11 mouse cellular contexts compared by ENCODE assay signal in the genomic region with DNA sequence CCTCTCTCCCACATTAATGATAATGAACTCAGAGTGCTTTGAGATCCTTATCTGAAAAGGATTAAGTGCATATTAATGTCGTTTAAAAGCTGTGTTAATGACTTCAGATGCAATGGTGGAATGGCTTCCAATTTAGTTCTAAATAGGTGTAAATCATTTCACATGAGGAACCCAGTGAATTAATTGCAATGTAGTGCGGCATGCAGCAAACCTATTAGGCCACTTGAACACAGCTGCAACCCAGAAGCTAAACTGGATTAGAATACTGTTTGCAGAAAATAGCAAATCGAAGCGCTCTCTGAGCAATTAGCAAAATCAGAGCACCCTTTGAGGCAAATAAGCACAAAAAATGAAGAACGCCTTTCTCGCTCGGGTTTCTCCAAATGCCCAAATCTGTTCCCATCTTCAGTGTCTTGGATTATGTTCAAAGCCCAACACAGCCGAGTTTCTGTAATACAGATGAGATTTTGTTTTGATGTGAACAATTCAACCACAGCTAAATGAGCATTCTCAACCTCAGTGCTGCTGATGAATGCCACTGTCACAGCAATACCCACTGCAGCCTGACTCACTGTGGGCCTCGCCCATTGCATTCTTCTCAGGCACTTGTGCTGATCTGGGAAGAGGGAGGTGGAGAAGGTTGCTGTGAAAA.
DNase-seq lines count a peak whose midpoint lies in the region; ATAC-seq and TF ChIP-seq lines count a peak whose summit lies in the region.
"Had no signal": no experiment of that assay in that cellular context is flagged by ENCODE, and none has a peak within 500 bp of the region (broad histone marks: within the 10 kb centered on the region; RNA-seq: fewer than 3 reads in every experiment).

No protein-coding gene starts in this region.

- no peaks in the 10 kb centered on the region for H3K4me1 ChIP-seq in forebrain, postnatal 0 days (ENCODE audit: insufficient read depth)
- peaks cover 5% of the 10 kb centered on the region for H3K4me1 ChIP-seq in midbrain, embryonic 14.5 days (ENCODE audit: control insufficient read depth, insufficient read depth, low read length)
- H3K4me1 ChIP-seq: intestine, embryonic 15.5 days; liver, embryonic 12.5 days; stomach, embryonic 15.5 days had no signal

- H3K9me3 ChIP-seq in forebrain, postnatal 0 days (ENCODE audit: low read length): no peaks in the 10 kb centered on the region
- no peaks in the 10 kb centered on the region for H3K9me3 ChIP-seq in midbrain, embryonic 14.5 days (ENCODE audit: control insufficient read depth, low read length)
- H3K9me3 ChIP-seq: heart, embryonic 12.5 days; intestine, embryonic 15.5 days; liver, embryonic 12.5 days; stomach, embryonic 15.5 days had no signal

- H3K36me3 ChIP-seq in forebrain, postnatal 0 days (ENCODE audit: insufficient read depth): no peaks in the 10 kb centered on the region
- H3K36me3 ChIP-seq in midbrain, embryonic 14.5 days (ENCODE audit: control insufficient read depth, insufficient read depth, low read length): no peaks in the 10 kb centered on the region
- H3K36me3 ChIP-seq: heart, embryonic 12.5 days; intestine, embryonic 15.5 days; liver, embryonic 12.5 days; stomach, embryonic 15.5 days had no signal

- H3K27ac ChIP-seq in forebrain, postnatal 0 days (ENCODE audit: low read depth, low read length): peak overlapping the region; percentile 60
- H3K27ac ChIP-seq in midbrain, embryonic 14.5 days (replicated peaks; ENCODE audit: low read depth, low read length): peak overlapping the region; percentile 61; the same call in 1 of the 2 replicates
- H3K27ac ChIP-seq: intestine, embryonic 15.5 days; liver, embryonic 12.5 days; stomach, embryonic 15.5 days had no signal

- WGBS in forebrain, postnatal 0 days: 13% methylated on average over 9 of the region's 9 CpGs
- 60% methylated on average over 9 of the region's 9 CpGs for WGBS in midbrain, embryonic 14.5 days

- H3K4me2 ChIP-seq in forebrain, postnatal 0 days (ENCODE audit: low read depth): no peak overlapping the region
- no peak overlapping the region for H3K4me2 ChIP-seq in midbrain, embryonic 14.5 days (ENCODE audit: low read length)
- H3K4me2 ChIP-seq: heart, embryonic 12.5 days; intestine, embryonic 15.5 days; liver, embryonic 12.5 days; stomach, embryonic 15.5 days had no signal

- no peak for TF ChIP-seq CTCF in forebrain, postnatal 0 days (IDR thresholded peaks at IDR 0.05; ENCODE audit: low read depth)

- H3K9ac ChIP-seq in forebrain, postnatal 0 days: no peak overlapping the region
- no peak overlapping the region for H3K9ac ChIP-seq in midbrain, embryonic 14.5 days (replicated peaks; ENCODE audit: low read length)
- H3K9ac ChIP-seq: heart, embryonic 12.5 days; intestine, embryonic 15.5 days; liver, embryonic 12.5 days; stomach, embryonic 15.5 days had no signal

- intact Hi-C loops in heart, postnatal 14 days (cut with DNase I): no loop called here

- DNase-seq in right cerebral cortex, adult 18-20 months: peak; percentile 54
- DNase-seq in right cerebral cortex, postnatal 4 days: no peak
- peak; percentile 49 for DNase-seq in forebrain, postnatal 0 days
- DNase-seq in midbrain, embryonic 14.5 days: peak; percentile 40
- no peak for DNase-seq in heart, postnatal 14 days
- no peak for DNase-seq in heart, adult 8-10 months (ENCODE audit: low spot score)

- peak; percentile 85 for ATAC-seq in forebrain, postnatal 0 days
- no peak for ATAC-seq in midbrain, embryonic 14.5 days (ENCODE audit: low FRiP score, low TSS enrichment)
- no peak for ATAC-seq in cerebellum, adult (ENCODE audit: insufficient number of reproducible peaks, low FRiP score, low TSS enrichment)
- ATAC-seq: intestine, embryonic 15.5 days; liver, embryonic 12.5 days had no signal

- no peak overlapping the region for H3K4me3 ChIP-seq in forebrain, postnatal 0 days (ENCODE audit: low read depth, low read length)
- H3K4me3 ChIP-seq in midbrain, embryonic 14.5 days (replicated peaks; ENCODE audit: low read depth, low read length): no peak overlapping the region
- H3K4me3 ChIP-seq: heart, embryonic 12.5 days; intestine, embryonic 15.5 days; liver, embryonic 12.5 days; stomach, embryonic 15.5 days had no signal

- H3K27me3 ChIP-seq in forebrain, postnatal 0 days (ENCODE audit: insufficient read depth, low read length): no peaks in the 10 kb centered on the region
- H3K27me3 ChIP-seq in midbrain, embryonic 14.5 days (ENCODE audit: control insufficient read depth, insufficient read depth, low read length): no peaks in the 10 kb centered on the region
- H3K27me3 ChIP-seq: heart, embryonic 12.5 days; intestine, embryonic 15.5 days; liver, embryonic 12.5 days; stomach, embryonic 15.5 days had no signal

Comparison
In these comparisons a context has a peak if more than half of its experiments do, and no peak if none do; other contexts are left out.
1. DNase-seq: peak in right cerebral cortex, adult 18-20 months (single experiment), forebrain, postnatal 0 days (single experiment) and midbrain, embryonic 14.5 days (single experiment); none in right cerebral cortex, postnatal 4 days (single experiment), heart, postnatal 14 days (0 of 2) and heart, adult 8-10 months (single experiment).